Mouse (Mus musculus) heart, adult 18-20 months (tissue): ENCODE measurements at regions not wholly inside any gene's neighbourhood (a gene's known extent, or its start where the extent isn't known, plus 50 kb on each side); places are given as distances from the start of the nearest gene placed in this dataset.

ENCODE experiments used
- DNase-seq, 2 experiments: peaks; one replicate each; pipeline ENCODE4 v3.0.0; 2021 to 2022; ENCODE audit warnings: mixed read lengths in 1 of 2

DNA sequence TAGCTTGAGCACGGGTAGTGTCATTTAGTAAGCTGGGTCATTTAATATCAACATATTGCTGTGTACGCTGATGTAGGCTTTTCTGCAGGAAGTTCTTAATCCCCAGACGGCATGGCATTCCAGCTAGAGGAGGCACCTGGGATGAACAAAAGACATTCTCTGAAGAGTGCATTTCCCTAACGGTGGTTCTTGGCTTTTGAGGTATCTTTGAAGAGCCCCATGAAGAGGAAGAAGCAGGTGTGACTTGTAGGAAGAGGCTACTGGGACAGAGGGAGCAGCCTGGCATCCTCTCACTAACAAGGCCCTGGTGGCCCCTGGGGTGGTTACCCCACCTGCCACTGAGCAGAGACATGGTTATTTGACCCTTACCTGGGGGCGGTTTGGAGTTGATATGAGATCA, 457.7 kb downstream of the Rnf144b start:
- DNase-seq, result no peak

DNA sequence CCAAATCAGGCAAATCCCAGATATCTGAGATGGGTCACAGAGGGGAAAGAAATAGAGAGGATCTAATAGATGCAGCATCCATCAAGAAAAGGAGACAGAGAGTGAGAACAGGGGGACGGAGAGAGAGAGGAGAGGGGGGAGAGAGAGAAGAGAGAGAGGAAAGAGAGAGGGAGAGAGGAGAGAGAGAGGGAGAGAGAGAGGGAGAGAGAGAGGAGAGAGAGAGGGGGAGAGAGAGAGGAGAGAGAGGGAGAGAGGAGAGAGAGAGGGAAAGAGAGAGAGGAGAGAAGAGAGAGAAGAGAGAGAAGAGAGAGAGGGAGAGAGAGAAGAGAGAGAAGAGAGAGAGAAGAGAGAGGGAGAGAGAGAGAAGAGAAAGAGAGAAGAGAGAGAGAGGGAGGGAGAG, 462.7 kb downstream of the Rnf144b start:
- DNase-seq, result no peak

DNA sequence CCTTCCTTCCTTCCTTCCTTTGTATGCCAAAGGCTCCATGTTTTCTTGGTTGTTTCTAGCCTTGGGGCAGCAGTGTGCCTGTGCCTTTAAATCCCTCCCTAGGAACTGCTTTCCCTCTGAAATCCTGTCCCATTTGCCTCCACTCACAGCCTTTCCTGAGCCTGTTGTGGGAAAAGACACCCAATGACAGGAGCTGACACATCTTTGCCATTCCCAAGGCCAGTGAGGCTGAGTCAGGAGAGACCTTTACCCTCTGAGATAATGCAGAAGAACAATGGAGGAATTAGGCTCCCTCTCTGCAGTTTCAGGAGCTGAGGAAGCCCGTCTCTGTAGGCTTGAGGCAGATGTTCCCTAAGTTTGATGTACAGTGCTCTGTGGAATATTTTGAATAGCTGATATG, 480.2 kb downstream of the Rnf144b start:
- DNase-seq, result no peak

DNA sequence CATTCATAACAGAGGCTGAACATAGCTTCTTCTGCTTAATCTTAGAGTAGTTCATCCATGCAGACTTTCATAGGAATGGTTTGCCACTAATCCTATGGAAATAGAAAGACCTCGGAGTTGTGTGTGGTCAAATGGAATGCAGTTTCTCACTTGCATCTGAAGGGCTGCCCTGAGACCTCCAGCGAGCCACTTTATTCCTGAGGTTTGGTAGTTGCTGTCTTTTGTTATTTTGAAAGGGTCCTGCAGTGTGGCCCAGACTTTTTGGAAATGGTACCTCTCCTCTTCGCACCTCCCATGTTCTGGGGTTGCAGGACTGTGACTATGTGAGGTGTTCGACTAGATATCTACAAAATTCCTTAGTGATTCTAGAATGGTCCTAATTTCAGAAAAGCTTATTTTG, 489.0 kb downstream of the Rnf144b start:
- no peak for DNase-seq

DNA sequence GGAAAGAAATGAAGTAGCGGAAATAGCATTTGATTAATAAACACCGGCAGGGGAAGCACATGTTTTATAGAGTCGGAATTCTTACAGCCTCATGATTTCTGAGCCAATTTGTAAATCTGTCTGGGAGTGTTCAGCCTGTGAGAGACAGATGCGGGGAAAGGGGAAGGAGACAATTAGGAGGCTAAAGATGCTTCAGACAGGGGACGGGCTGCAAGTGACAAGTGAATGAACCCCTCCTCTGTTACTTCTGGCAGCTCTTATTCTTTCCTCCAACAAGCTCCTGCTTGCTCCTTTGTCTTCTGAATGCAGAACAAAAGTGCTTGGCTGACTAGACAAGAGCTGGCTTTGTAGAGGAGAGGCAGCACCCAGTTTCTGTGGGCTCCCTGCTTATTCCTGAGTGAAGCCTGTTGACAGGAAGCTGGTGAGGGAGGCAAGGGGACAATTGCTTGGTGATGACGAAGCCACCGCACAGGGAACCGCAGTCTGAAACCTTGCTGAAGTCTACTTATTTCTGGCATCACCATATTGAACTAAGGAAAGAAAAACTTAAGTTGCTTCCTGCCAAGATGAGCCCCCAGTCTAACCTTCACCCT, 514.2 kb downstream of the Rnf144b start:
- DNase-seq, result no peak

DNA sequence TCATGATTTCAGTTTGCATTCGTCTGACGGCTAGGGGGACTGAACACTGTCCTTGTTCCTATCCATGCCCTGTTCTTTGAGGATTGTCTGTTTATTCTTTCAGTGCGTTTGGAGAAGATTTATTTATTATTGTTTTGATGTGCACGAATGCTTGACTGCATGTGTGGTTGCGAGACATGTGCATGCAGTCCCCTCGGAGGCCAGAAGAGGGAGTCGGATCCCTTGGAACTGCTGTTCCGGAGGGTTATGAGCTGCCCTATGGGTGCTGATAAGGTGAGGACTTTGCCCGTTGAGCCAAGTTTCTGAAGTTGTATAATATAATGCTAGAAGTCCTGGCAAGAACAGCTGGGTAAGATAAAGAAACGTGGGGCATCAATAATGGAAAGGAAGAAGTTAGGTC, 519.9 kb downstream of the Rnf144b start:
- DNase-seq, result no peak

DNA sequence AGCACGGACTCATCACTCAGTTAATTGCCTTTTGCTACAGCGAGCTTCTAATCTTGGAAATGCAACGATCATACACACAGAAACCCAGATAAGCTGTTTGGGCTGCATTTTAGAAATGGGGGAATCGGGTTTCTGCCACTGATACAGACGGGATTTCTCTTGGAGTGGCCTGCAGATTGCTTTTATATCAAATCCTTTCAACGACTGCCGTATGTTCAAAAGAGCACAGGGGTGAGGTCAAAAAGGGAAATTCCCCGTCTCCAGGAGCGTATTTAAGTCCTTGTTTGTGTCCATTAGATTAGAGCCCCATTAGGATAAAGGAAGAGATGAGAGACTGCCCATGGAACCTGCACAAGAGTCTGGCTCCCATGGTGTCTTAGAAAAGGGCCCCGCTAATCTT, 522.6 kb downstream of the Rnf144b start:
- DNase-seq, result no peak

DNA sequence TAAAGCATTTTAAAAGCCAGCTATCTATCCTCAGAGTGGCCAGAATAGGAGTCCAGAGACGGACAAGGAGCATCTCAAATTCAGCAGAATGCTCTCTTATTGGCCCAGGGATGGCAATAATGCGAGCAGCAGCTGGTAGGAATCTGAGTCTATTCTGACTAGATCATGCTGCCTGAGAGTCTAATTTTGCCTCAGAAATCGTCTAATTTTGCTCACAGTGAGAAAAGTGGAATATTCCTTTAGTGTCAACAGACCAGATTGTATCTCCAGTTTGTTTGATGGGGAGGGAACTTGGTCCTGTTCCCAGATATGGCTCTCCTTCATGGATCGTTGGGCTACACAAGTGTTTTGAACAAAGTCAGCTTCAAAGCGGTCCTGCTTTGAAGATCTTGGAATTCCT, 525.2 kb downstream of the Rnf144b start:
- no peak for DNase-seq

DNA sequence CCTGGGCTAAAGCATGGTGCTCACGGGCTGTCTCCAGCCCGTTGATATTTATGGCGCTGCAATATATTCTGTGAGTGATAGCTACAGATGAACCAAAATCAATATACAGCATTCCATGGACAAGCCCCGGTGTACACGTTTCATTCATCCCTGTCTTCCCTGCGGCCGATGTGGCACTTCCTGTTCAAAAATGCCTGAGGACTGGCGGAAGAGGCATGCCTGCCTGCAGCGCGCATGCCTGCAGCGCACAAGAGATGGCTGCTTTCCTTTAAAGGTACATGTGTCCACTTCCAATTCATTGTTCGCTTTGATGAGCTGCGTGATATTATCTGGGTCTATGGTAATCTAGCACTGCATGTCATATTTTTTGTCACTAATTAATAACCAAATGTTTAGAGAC, 527.6 kb downstream of the Rnf144b start:
- peak; percentile 39 to 42 for DNase-seq

DNA sequence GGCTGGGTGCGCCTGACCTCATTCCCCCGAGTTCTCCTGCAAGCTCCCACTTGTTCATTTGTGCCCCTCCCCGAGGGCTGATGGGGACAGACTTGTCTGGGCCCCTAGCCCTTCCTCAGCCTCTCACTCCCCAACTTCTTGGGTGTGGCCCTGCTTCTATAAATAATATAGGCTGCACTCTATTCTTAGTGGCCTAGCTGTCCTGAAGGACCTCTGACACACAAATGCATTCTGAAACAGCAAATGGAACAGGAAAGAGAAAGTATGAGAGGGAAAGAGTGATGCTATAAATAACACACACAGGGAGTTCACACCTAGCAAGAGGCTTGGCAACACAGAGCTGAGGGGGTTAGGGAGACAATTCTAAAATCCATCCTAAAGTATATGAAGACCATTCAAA, 544.0 kb downstream of the Rnf144b start:
- peak in 1 of 2 experiments; percentile 6 for DNase-seq

DNA sequence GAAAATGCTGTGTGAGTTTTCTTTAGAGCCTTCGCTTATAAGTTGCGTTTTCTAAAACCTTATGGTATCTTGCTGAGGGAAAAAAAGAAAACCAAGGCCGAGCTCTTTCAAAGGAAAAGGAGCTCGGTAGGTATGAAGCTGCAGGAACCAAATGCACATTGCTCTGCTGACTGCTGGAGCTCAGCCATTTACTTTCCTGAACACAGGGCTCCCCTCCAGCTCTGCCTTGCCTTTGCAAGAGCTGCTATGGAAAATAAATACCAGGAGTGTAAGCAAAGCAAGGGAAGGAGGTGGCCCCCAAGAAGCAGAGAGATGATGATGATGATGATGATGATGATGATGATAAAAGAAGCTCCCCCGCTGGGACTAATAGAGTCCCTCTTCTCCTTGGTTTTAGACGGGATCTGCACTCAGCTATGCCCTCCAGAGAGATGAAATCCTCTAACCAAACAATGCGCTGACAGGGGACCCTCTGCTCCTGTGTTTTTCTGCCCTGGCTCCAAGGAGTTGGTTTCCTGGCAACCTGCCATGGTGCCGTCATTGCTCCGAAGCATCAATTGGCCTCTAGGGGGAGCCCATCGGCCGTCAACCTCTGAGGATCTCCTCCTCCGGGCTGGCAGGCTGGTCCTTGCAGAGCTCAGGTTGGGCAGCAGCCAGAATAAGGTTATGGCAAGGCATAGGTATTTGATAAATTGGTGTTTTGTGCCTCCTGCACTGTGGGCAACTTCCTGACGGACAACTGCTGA, 544.7 kb downstream of the Rnf144b start:
- DNase-seq, result peak; percentile 82 to 91

DNA sequence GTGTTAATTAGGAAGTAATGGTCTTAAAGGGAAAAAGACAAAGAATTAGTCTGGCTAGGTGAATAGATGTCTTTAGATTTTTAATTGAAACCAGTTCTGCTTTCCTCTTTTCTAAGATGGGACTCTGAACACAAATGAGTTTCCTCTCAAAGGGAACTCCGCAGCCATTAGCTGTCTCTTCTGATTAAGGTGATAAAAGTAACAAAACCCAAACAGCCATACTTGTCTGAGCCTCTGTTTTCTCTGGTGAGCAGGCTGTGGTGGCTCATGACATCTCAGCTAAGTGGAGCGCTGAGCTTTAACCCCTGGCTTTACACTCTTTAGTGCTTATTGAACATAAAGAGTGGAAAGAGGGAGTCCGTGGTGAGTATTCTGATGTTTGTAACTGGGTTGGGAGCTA, 565.7 kb downstream of the Rnf144b start:
- no peak for DNase-seq

DNA sequence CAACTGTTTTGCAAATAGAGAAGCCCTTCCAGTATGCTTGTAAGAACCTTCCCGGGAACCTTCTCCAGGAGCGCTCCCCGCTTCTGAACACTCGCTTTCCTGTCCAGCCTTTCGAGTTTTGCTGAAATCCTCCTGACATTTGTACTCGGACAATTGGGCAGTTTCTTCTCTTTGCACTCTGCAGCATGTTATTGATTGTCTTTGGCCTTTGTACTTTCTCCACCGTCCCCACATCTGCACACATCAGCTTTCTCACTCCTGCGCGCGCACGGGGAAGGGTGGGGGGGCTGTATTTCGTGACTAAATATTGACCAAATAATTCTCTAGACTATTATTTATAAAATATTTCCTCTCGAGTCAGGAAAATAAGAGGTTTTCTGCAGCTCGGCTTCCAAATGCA, 567.2 kb upstream of the Id4 start:
- no peak for DNase-seq

DNA sequence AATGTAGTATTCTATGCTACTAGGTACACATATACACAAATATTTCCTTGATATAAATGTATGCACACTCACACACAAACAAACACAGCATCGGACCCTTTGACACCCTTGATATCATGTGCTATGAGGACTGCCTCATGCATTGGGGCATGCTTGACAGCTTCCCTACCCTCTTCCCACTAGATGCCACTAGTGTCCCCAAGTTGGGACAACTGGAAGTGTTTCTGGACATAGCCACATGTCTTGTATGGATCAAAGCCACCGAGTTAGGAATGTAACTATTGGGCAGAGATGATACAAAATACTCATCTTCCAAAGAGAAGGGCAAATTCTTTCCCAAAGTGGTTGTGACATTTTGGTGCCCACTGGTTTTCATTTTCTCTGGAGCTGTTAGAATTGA, 565.2 kb upstream of the Id4 start:
- DNase-seq, result no peak

DNA sequence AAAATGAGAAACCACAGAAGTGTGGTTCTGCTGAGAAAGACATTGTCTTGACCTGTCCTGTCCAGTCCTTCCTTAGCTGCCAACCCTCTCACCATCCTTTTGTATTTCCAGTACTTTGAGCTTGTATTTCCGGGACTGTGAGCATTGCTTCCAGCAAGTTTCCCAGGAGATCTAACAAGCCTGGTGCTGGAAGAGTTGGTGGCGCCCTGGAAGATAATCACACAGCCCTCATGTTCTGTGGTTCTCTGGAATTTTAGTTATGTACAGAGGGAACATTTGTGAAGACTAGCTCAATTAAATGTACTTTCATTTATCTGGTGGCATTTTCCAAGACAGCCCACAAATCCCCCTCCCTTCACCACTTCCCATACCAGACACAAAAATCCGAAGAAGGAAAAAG, 560.5 kb upstream of the Id4 start:
- no peak for DNase-seq

DNA sequence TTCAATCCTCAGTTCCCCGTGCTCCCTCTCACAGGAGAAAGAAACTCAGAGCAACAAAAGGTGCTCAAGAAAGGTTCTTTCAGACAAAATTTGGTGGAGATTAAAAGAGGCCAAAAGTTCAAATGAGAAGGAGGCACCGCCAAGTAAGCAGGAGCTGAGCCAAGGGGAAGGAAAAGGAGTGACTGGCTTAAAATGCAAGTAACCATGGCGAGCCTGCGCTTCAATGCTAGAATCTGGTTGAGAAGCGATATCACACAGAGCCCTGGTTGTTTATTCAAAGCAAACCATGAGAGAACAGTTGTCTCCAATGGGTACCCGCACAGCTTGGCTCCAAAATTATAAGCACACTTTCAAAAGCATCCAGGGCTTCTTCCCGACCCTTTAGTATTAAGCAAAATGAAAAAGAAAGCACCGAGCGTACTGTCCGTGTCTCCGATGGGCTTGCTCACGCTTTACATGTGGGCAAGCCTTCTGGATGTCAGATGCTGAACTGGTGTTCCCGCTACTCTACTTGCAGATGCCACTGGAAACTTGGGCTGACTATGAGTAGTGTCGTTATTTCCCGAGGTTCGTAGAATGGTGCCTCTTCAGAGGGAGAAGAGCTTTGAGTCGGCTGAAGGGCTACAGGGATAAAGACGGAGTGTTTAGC, 552.9 kb upstream of the Id4 start:
- peak; percentile 8 to 10 for DNase-seq

DNA sequence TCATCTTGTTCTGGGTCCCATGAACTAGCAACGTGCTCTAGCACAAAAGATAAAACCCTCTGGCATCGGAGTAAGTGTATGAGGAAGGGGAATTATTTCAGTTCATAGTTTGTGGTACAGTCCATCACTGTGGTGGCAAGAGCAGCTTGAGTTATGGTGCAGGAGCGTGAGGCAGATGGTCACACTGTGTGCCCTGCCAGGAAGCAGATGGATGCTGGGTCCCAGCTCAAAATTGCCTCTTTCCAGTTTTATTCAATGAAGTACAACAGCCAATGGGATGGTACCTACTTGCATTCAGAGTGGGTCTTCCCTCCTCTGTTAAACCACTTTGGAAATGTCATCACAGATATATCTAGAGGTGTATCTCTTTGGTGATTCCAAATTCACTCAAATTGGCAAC, 551.7 kb upstream of the Id4 start:
- DNase-seq, result no peak

DNA sequence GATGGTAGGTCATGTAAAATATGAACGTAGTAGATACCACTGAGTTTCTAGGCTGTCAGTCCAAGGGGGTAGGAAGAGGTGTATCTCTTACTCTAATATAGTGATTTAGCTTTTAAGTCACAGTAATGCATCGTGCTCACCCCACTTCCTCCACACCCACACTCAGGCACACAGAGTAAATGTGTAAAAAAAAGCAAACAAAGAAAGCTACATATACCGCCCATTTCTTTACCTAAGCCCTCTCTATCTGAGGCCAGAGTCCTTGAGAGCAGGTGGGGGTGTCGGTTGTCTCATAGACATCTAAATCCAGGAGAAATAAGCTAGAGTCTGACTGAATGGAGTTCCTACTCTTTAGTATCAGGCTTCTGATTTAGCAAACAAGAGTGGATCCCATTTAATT, 548.5 kb upstream of the Id4 start:
- no peak for DNase-seq

DNA sequence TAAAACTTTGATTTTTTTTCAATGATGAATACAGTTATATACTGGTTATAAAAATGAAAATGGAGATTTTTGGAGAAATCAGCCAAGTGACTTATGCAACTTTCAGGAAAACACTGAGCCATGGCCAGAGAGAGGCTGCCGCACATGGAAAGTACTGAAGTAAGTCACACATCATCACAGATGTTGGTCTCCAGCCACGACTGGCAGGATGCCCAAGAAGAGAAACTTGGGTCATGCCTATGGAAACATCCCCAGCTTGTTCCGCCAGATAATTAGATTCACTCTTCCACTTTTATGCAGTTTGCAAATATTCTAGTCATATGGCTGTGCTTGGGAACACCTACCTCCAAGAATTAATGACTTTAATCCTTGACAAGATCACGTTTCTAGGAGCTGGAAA, 544.8 kb upstream of the Id4 start:
- peak; percentile 3 to 9 for DNase-seq

DNA sequence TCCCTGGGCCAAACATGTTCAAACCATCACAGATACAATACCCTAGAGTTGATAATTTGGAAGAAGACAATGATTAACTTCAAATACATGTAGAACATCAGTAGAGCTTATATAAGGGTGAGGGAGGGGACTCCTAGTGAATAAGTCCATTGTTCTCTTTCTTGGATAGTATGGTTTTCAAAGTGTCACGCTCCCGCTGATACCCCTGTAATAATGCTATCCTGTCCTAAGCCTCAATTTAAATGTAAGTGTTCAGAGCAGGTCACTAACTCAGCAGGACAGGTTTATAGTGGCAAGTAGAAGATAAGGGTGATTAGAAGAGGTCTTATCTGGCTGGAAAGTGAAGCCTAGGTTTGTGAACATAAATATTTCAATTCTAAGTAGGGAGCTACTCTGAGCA, 540.4 kb upstream of the Id4 start:
- DNase-seq, result no peak

DNA sequence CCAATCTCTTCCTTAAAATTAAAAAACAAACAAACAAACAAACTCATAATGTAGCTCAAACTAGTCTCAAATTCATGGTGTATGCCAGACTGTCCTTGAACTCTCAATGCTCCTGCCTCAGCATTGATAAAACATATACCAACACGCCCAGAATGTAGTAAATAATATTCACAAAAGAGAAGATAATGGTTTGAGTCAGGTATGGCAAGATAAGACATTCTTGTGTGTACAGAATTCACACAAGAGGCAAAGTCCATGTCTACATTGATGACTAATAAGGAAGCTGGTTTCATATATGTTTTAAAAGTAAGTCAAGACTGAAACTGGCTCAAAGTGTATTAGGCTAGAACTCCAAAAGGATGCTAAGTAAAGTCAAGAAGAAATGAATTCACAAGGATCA, 526.6 kb upstream of the Id4 start:
- no peak for DNase-seq

DNA sequence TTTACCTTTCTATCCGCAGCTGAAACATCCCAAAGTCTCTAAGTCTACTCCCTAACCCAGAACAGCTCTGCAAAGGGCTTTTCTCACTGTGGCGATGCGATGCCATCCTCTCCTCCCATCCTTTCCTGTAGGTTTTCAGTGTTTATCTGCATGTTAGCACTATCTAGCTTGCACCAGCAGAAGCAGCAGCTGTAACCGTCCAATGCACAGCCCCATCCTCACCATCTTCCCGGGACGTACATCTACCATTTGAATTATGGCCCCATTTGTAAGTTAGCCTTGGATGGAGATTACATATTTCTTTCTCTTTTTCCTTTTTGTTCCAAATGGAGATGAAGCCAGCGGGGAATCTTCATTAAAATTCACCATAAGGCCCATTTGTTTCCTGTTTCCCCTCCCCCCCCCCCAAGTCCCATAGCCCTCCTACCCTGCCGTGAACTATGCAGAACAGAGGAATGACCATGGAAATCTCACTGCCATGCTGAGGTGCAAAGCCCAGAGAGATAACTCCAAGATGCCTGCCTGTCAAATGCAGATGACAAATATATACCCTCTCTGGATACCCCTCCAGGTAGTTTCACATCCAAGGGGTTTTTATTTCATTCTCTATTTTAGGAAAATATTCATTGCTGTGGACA, 525.5 kb upstream of the Id4 start:
- no peak for DNase-seq

DNA sequence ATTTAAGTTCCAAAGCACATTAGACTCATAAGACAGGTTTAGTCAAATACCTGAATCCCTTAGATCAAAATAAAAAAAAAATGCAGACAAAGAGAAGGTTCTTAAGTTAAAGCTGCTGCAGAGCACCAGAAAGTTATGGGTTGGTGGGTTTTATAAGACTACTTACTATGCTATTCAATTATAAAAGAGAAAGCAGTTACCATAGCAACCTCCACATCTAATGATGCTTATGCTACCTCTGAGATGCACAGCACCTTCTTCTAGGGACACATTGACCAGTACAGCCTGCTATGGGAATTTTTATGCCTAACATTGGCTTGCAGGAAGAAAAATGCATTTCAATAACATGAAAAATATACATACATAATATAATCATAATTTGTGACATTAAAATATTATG, 512.1 kb upstream of the Id4 start:
- no peak for DNase-seq

DNA sequence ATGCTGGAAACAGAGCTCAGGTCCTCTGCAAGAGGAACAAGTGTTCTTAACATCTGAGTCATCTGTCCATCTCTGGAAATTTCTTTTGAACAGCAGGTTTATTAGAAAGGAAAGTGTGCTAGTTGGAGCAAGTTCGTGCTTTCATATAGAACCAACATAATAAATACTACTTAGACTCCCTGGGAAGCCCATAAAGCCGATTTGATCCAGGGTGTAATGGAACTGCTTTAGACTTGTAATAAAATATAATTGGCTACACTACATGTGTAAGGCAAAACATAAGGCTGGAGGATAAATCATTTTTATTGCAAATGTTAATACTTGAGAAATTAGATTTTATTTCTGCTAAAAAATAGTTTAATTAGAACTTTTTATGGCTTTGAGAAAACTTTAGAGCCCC, 510.0 kb upstream of the Id4 start:
- DNase-seq, result no peak
